Mouse (Mus musculus): ENCODE data around the gene Tmem175.
A peak's percentile ranks its signal among the peaks of the same experiment; 100 is the strongest.

Tmem175 gene

GRCm38 (mm10) chr5:108677605-108678295 is 48.2 kb downstream of the Tmem175 start:
- DNase-seq (ENCODE audit: low spot score) = peak; percentile 73

- no peak for DNase-seq (ENCODE audit: low spot score)
Measured at GRCm38 (mm10) chr5:108678296-108678854, 48.8 kb downstream of the Tmem175 start.

GRCm38 (mm10) chr5:108679909-108680308 is 50.3 kb downstream of the Tmem175 start:
- DNase-seq (ENCODE audit: low spot score) = no peak

- no peak for DNase-seq (ENCODE audit: low spot score)
Measured at GRCm38 (mm10) chr5:108680871-108681270, 51.3 kb downstream of the Tmem175 start.

GRCm38 (mm10) chr5:108689091-108689490 is 59.5 kb downstream of the Tmem175 start:
- no peak for DNase-seq (ENCODE audit: low spot score)

GRCm38 (mm10) chr5:108691152-108691551 is 61.6 kb downstream of the Tmem175 start:
- DNase-seq (ENCODE audit: low spot score) = no peak

GRCm38 (mm10) chr5:108692271-108692670 is 62.7 kb downstream of the Tmem175 start, which contains the start of gene Fgfrl1:
Gene Fgfrl1, plus strand, starts transcription at chr5:108692382.
- peak; percentile 58 for DNase-seq (ENCODE audit: low spot score)

- peak; percentile 89 for DNase-seq (ENCODE audit: low spot score)
Measured at GRCm38 (mm10) chr5:108693872-108694288, 64.3 kb downstream of the Tmem175 start.

GRCm38 (mm10) chr5:108694352-108695261 is 65.0 kb downstream of the Tmem175 start:
- DNase-seq (ENCODE audit: low spot score) = peak; percentile 56

- DNase-seq (ENCODE audit: low spot score) = no peak
Measured at GRCm38 (mm10) chr5:108695861-108696260, 66.3 kb downstream of the Tmem175 start.

GRCm38 (mm10) chr5:108696542-108696941 is 67.0 kb downstream of the Tmem175 start:
- no peak for DNase-seq (ENCODE audit: low spot score)

GRCm38 (mm10) chr5:108697341-108697753 is 67.8 kb downstream of the Tmem175 start:
- no peak for DNase-seq (ENCODE audit: low spot score)

All from testis, postnatal 14 days (tissue).